ENCODE assay signal across 27 mouse cellular contexts in genomic region chr14:111239121-111239520, GRCm38 (mm10).
DNase-seq lines count a peak whose midpoint lies in the region; ATAC-seq lines count a peak whose summit lies in the region.
"Had no signal": no experiment of that assay in that cellular context is flagged by ENCODE, and none has a peak within 500 bp of the region (broad histone marks: within the 10 kb centered on the region; RNA-seq: fewer than 3 reads in every experiment).

No protein-coding gene starts in this region.

- 31% methylated on average over 2 of the region's 2 CpGs for WGBS in forebrain, embryonic 13.5 days
- WGBS in forebrain, embryonic 16.5 days, result 24% methylated on average over 2 of the region's 2 CpGs
- 54% methylated on average over 2 of the region's 2 CpGs for WGBS in hindbrain, embryonic 11.5 days
- 33% methylated on average over 2 of the region's 2 CpGs for WGBS in hindbrain, embryonic 16.5 days

- H3K36me3 ChIP-seq in forebrain, embryonic 13.5 days (ENCODE audit: poor library complexity, severe bottlenecking), result no peaks in the 10 kb centered on the region
- H3K36me3 ChIP-seq in forebrain, embryonic 16.5 days (ENCODE audit: control insufficient read depth, insufficient read depth), result no peaks in the 10 kb centered on the region
- H3K36me3 ChIP-seq in hindbrain, embryonic 11.5 days (ENCODE audit: control insufficient read depth, insufficient read depth, low read length), result no peaks in the 10 kb centered on the region
- no peaks in the 10 kb centered on the region for H3K36me3 ChIP-seq in hindbrain, embryonic 16.5 days (ENCODE audit: control insufficient read depth, insufficient read depth, low read length)
- H3K36me3 ChIP-seq: embryonic facial prominence, embryonic 12.5 days; embryonic facial prominence, embryonic 15.5 days; heart, embryonic 10.5 days; heart, embryonic 13.5 days; hindbrain, embryonic 13.5 days had no signal

- no peak overlapping the region for H3K4me3 ChIP-seq in forebrain, embryonic 13.5 days
- no peak overlapping the region for H3K4me3 ChIP-seq in forebrain, embryonic 16.5 days (replicated peaks; ENCODE audit: low read length)
- no peak overlapping the region for H3K4me3 ChIP-seq in hindbrain, embryonic 11.5 days (ENCODE audit: low read depth, low read length)
- H3K4me3 ChIP-seq in hindbrain, embryonic 16.5 days (ENCODE audit: low read length), result no peak overlapping the region
- H3K4me3 ChIP-seq: embryonic facial prominence, embryonic 12.5 days; embryonic facial prominence, embryonic 15.5 days; heart, adult 2 months; heart, embryonic 10.5 days; heart, embryonic 13.5 days; hindbrain, embryonic 13.5 days had no signal

- no peaks in the 10 kb centered on the region for H3K27me3 ChIP-seq in forebrain, embryonic 13.5 days
- no peaks in the 10 kb centered on the region for H3K27me3 ChIP-seq in forebrain, embryonic 16.5 days (replicated peaks; ENCODE audit: control insufficient read depth, insufficient read depth, low read length)
- H3K27me3 ChIP-seq in hindbrain, embryonic 11.5 days (ENCODE audit: control insufficient read depth, insufficient read depth, low read length), result no peaks in the 10 kb centered on the region
- H3K27me3 ChIP-seq in hindbrain, embryonic 16.5 days (replicated peaks; ENCODE audit: control insufficient read depth, insufficient read depth, low read length), result no peaks in the 10 kb centered on the region
- H3K27me3 ChIP-seq: embryonic facial prominence, embryonic 12.5 days; embryonic facial prominence, embryonic 15.5 days; heart, embryonic 13.5 days; hindbrain, embryonic 13.5 days had no signal

- H3K9me3 ChIP-seq in forebrain, embryonic 13.5 days (replicated peaks), result peaks cover 4% of the 10 kb centered on the region; the same call in 1 of the 2 replicates
- H3K9me3 ChIP-seq in forebrain, embryonic 16.5 days (ENCODE audit: control insufficient read depth, low read length), result no peaks in the 10 kb centered on the region
- no peaks in the 10 kb centered on the region for H3K9me3 ChIP-seq in hindbrain, embryonic 11.5 days (ENCODE audit: control insufficient read depth, low read length)
- H3K9me3 ChIP-seq in hindbrain, embryonic 16.5 days (ENCODE audit: control insufficient read depth, low read length), result no peaks in the 10 kb centered on the region; the same call in 1 of the 2 replicates
- H3K9me3 ChIP-seq: embryonic facial prominence, embryonic 12.5 days; heart, embryonic 10.5 days; heart, embryonic 13.5 days; hindbrain, embryonic 13.5 days had no signal

- H3K9ac ChIP-seq in forebrain, embryonic 13.5 days, result no peak overlapping the region
- no peak overlapping the region for H3K9ac ChIP-seq in forebrain, embryonic 16.5 days (replicated peaks; ENCODE audit: low read depth, low read length)
- no peak overlapping the region for H3K9ac ChIP-seq in hindbrain, embryonic 11.5 days (ENCODE audit: low read depth, low read length)
- H3K9ac ChIP-seq in hindbrain, embryonic 16.5 days (ENCODE audit: low read depth, low read length), result no peak overlapping the region
- H3K9ac ChIP-seq: embryonic facial prominence, embryonic 12.5 days; embryonic facial prominence, embryonic 15.5 days; heart, embryonic 13.5 days; hindbrain, embryonic 13.5 days had no signal

- no peak overlapping the region for H3K27ac ChIP-seq in forebrain, embryonic 13.5 days
- H3K27ac ChIP-seq in forebrain, embryonic 16.5 days (ENCODE audit: low read length), result no peak overlapping the region
- no peak overlapping the region for H3K27ac ChIP-seq in hindbrain, embryonic 11.5 days (ENCODE audit: low read depth, low read length)
- H3K27ac ChIP-seq in hindbrain, embryonic 16.5 days (ENCODE audit: low read depth, low read length), result no peak overlapping the region
- H3K27ac ChIP-seq: embryonic facial prominence, embryonic 12.5 days; embryonic facial prominence, embryonic 15.5 days; heart, adult 2 months; heart, embryonic 10.5 days; heart, embryonic 13.5 days; hindbrain, embryonic 13.5 days; hindbrain, postnatal 0 days had no signal

- H3K4me2 ChIP-seq in forebrain, embryonic 13.5 days, result no peak overlapping the region
- H3K4me2 ChIP-seq in forebrain, embryonic 16.5 days (ENCODE audit: low read length), result no peak overlapping the region
- H3K4me2 ChIP-seq in hindbrain, embryonic 11.5 days (replicated peaks; ENCODE audit: low read depth, low read length), result no peak overlapping the region
- H3K4me2 ChIP-seq in hindbrain, embryonic 16.5 days (ENCODE audit: low read length), result no peak overlapping the region
- H3K4me2 ChIP-seq: embryonic facial prominence, embryonic 12.5 days; embryonic facial prominence, embryonic 15.5 days; heart, embryonic 13.5 days; hindbrain, embryonic 13.5 days had no signal

- H3K4me1 ChIP-seq in forebrain, embryonic 13.5 days, result no peaks in the 10 kb centered on the region
- H3K4me1 ChIP-seq in forebrain, embryonic 16.5 days (replicated peaks; ENCODE audit: control insufficient read depth, insufficient read depth, low read length), result no peaks in the 10 kb centered on the region
- H3K4me1 ChIP-seq in hindbrain, embryonic 11.5 days (replicated peaks; ENCODE audit: control insufficient read depth, insufficient read depth, low read length), result no peaks in the 10 kb centered on the region
- H3K4me1 ChIP-seq in hindbrain, embryonic 16.5 days (ENCODE audit: control insufficient read depth, insufficient read depth, low read depth, low read length), result no peaks in the 10 kb centered on the region
- H3K4me1 ChIP-seq: embryonic facial prominence, embryonic 12.5 days; embryonic facial prominence, embryonic 15.5 days; heart, embryonic 10.5 days; heart, embryonic 13.5 days; hindbrain, embryonic 13.5 days had no signal

- ATAC-seq in forebrain, embryonic 13.5 days, result 0 out of 2 replicates have a peak, but pooled peaks have one; percentile 30
- no peak for ATAC-seq in forebrain, embryonic 16.5 days
- no peak for ATAC-seq in hindbrain, embryonic 11.5 days (ENCODE audit: low FRiP score)
- no peak for ATAC-seq in hindbrain, embryonic 16.5 days
- ATAC-seq: activated CD4-positive, CD25-positive, alpha-beta regulatory T cell, adult 4 months; CD4-positive, CD25-positive, alpha-beta regulatory T cell, adult 4 months; hindbrain, postnatal 0 days; inflammation-experienced regulatory T-cells, adult 6 months; intestine, embryonic 16.5 days had no signal

- DNase-seq in hindbrain, embryonic 11.5 days (ENCODE audit: low spot score), result peak; percentile 4
- peak; percentile 1 for DNase-seq in brain, adult 2 months (ENCODE audit: low read depth, low spot score)
- no peak for DNase-seq in kidney, postnatal 36 days
- DNase-seq: adrenal gland, adult 8-10 months; adrenal gland, postnatal 36 days; cerebellum, adult 11-12 months; cerebellum, adult 8-10 months; cerebellum, postnatal 10 days; cerebellum, postnatal 36 days; gastrocnemius, postnatal 25 days; heart, adult 2 months; heart, postnatal 14 days; kidney, adult 18-20 months; kidney, adult 9 months had no signal

Comparison
In these comparisons a context has a peak if more than half of its experiments do, and no peak if none do; other contexts are left out.
1. DNase-seq: peak in hindbrain, embryonic 11.5 days (single experiment) and brain, adult 2 months (single experiment); none in kidney, postnatal 36 days (0 of 2).